Mouse (Mus musculus) CH12.LX (cell line): ENCODE measurements around the gene Tmem262. TPM values are rescaled to one million over a fixed set of nuclear protein-coding genes. Genes with fewer than 3 reads are reported as not detected.

Experiments used
- MAFK ChIP-seq: IDR thresholded peaks from 2 replicates; pipeline ENCODE4 v1.6.1; 2011; ENCODE audit warnings: low read length, improper control_type of control experiment; ENCODE audit not compliant: insufficient replicate concordance
- MAX ChIP-seq: IDR thresholded peaks from 2 replicates; pipeline ENCODE4 v1.6.1; 2011; ENCODE audit warnings: low read length, improper control_type of control experiment
- MYC ChIP-seq: IDR thresholded peaks from 2 replicates; pipeline ENCODE4 v1.6.1; 2011; ENCODE audit warnings: low read depth, mild to moderate bottlenecking, improper control_type of control experiment, low read length
- RCOR1 ChIP-seq: conservative IDR thresholded peaks from 2 replicates; pipeline ENCODE4 v1.6.1; 2012; ENCODE audit warnings: low read depth, mild to moderate bottlenecking, inconsistent platforms, low read length, improper control_type of control experiment
- USF1 ChIP-seq: IDR thresholded peaks from 2 replicates; pipeline ENCODE4 v1.6.1; 2014; ENCODE audit warnings: low read depth, mild to moderate bottlenecking, inconsistent platforms, low read length, improper control_type of control experiment
- ZMIZ1 ChIP-seq: IDR thresholded peaks from 2 replicates; pipeline ENCODE4 v1.6.1; 2012; ENCODE audit warnings: low read depth, mild to moderate bottlenecking, inconsistent platforms, low read length, improper control_type of control experiment
- polyA plus RNA-seq: library from polyadenylated mRNA; unstranded; fragments of >175 nt; gene quantifications from 2 replicates; pipeline ENCODE4 v1.2.1, GENCODE M21; 2012; ENCODE audit warnings: low read depth; ENCODE audit not compliant: insufficient read length
- total RNA-seq, 2 experiments: library from RNA; depleted of rRNA; stranded (reverse); fragments of 300-350 nt in 1 of 2; fragments of >200 nt in 1 of 2; gene quantifications; 2 replicates each; pipeline ENCODE4 v1.2.3; 2012 to 2014

Gene Tmem262
- total and polyA plus RNA-seq, 3 experiments: not detected

DNA sequence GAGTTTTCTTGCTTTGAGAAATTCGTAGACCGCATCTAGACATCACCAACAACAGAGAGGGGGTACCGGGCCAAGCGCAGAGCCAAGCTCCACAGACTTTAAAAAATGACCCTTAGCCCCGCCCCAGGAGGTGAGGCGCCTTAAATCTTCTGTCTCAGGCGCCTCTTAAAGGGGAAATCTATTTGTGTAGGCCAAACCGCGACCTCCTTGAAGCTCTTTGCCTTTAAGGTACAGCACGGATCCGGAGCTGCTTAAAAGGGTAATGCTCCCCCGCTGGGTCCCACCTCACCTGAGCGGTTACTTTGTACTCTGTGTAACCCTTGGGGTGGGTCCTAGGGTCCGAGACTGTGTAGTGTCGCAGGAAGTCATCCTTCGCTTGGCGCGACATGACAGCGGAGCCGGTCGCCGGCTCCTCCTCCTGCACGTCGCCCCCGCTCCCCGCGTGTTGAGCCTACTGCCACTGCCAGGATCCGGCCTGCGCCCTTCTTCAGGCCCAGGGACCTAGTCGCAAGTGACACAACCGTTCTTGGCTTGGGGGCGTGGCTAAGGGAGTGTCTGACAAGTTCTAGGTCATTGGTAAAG, 48.0 kb downstream of the Tmem262 start, which contains the start of gene Snx15 (continued):
- TF ChIP-seq USF1 (no peak), MAX (peak; percentile 75), MYC (no peak), RCOR1 (no peak), MAFK (no peak), ZMIZ1 (no peak)

Other genes with a start within 250 kb of the Tmem262 start
Only the 20 nearest of the 29 such genes appear.
- 60.3 and 80.5 TPM in 2 replicates for gene Pola2, start 115.8 kb upstream of the Tmem262 start, total RNA-seq (2012; rRNA removed)
- 66.1 and 71.7 TPM in 2 replicates for gene Pola2, start 115.8 kb upstream of the Tmem262 start, total RNA-seq (2014; rRNA removed)
- gene Pola2, start 115.8 kb upstream of the Tmem262 start, polyA plus RNA-seq: 91.4 and 91.7 TPM in 2 replicates
- not detected in 2 replicates for gene Slc22a20, start 93.9 kb upstream of the Tmem262 start, total RNA-seq (2012; rRNA removed)
- not detected in 2 replicates for gene Slc22a20, start 93.9 kb upstream of the Tmem262 start, total RNA-seq (2014; rRNA removed)
- not detected in 2 replicates for gene Slc22a20, start 93.9 kb upstream of the Tmem262 start, polyA plus RNA-seq
- 34.6 and 40.2 TPM in 2 replicates for gene Capn1, start 64.1 kb upstream of the Tmem262 start, total RNA-seq (2012; rRNA removed)
- 19.3 and 20.0 TPM in 2 replicates for gene Capn1, start 64.1 kb upstream of the Tmem262 start, total RNA-seq (2014; rRNA removed)
- 42.9 and 43.7 TPM in 2 replicates for gene Capn1, start 64.1 kb upstream of the Tmem262 start, polyA plus RNA-seq
- gene Syvn1, start 33.5 kb upstream of the Tmem262 start, total RNA-seq (2012; rRNA removed): 26.8 and 32.0 TPM in 2 replicates
- 13.5 and 16.5 TPM in 2 replicates for gene Syvn1, start 33.5 kb upstream of the Tmem262 start, total RNA-seq (2014; rRNA removed)
- 82.5 and 106 TPM in 2 replicates for gene Syvn1, start 33.5 kb upstream of the Tmem262 start, polyA plus RNA-seq
- 37.4 and 49.8 TPM in 2 replicates for gene Mrpl49, start 22.2 kb upstream of the Tmem262 start, total RNA-seq (2012; rRNA removed)
- 59.0 and 60.9 TPM in 2 replicates for gene Mrpl49, start 22.2 kb upstream of the Tmem262 start, total RNA-seq (2014; rRNA removed)
- gene Mrpl49, start 22.2 kb upstream of the Tmem262 start, polyA plus RNA-seq: 55.6 and 66.6 TPM in 2 replicates
- 2,266 and 2,403 TPM in 2 replicates for gene Fau, start 22.2 kb upstream of the Tmem262 start, total RNA-seq (2012; rRNA removed)
- gene Fau, start 22.2 kb upstream of the Tmem262 start, total RNA-seq (2014; rRNA removed): 1,142 and 1,239 TPM in 2 replicates
- gene Fau, start 22.2 kb upstream of the Tmem262 start, polyA plus RNA-seq: 2,522 and 2,776 TPM in 2 replicates
- 29.2 and 32.7 TPM in 2 replicates for gene Znhit2, start 18.8 kb upstream of the Tmem262 start, total RNA-seq (2012; rRNA removed)
- gene Znhit2, start 18.8 kb upstream of the Tmem262 start, total RNA-seq (2014; rRNA removed): 20.9 and 22.6 TPM in 2 replicates
- 20.1 and 20.5 TPM in 2 replicates for gene Znhit2, start 18.8 kb upstream of the Tmem262 start, polyA plus RNA-seq
- 8.7 and 10.8 TPM in 2 replicates for gene Tm7sf2, start 11.7 kb upstream of the Tmem262 start, total RNA-seq (2012; rRNA removed)
- gene Tm7sf2, start 11.7 kb upstream of the Tmem262 start, total RNA-seq (2014; rRNA removed): 8.8 and 11.7 TPM in 2 replicates
- gene Tm7sf2, start 11.7 kb upstream of the Tmem262 start, polyA plus RNA-seq: 7.9 and 15.1 TPM in 2 replicates
- 44.7 and 48.2 TPM in 2 replicates for gene Vps51, start 2.8 kb upstream of the Tmem262 start, total RNA-seq (2012; rRNA removed)
- gene Vps51, start 2.8 kb upstream of the Tmem262 start, total RNA-seq (2014; rRNA removed): 37.0 and 37.7 TPM in 2 replicates
- 44.1 and 51.2 TPM in 2 replicates for gene Vps51, start 2.8 kb upstream of the Tmem262 start, polyA plus RNA-seq
- gene Gm28374, start 2.2 kb downstream of the Tmem262 start, total RNA-seq (2012; rRNA removed): not detected in 2 replicates
- gene Gm28374, start 2.2 kb downstream of the Tmem262 start, total RNA-seq (2014; rRNA removed): 0.40 and 0.42 TPM in 2 replicates
- gene Gm28374, start 2.2 kb downstream of the Tmem262 start, polyA plus RNA-seq: 0.57 TPM in 1 of 2 replicates, not detected in the other
- gene Zfpl1, start 4.9 kb downstream of the Tmem262 start, total RNA-seq (2012; rRNA removed): 26.8 and 29.4 TPM in 2 replicates
- gene Zfpl1, start 4.9 kb downstream of the Tmem262 start, total RNA-seq (2014; rRNA removed): 23.1 and 26.1 TPM in 2 replicates
- gene Zfpl1, start 4.9 kb downstream of the Tmem262 start, polyA plus RNA-seq: 30.5 and 40.9 TPM in 2 replicates
- 51.5 and 59.2 TPM in 2 replicates for gene Cdca5, start 5.0 kb downstream of the Tmem262 start, total RNA-seq (2012; rRNA removed)
- 62.7 and 67.8 TPM in 2 replicates for gene Cdca5, start 5.0 kb downstream of the Tmem262 start, total RNA-seq (2014; rRNA removed)
- 80.6 and 81.6 TPM in 2 replicates for gene Cdca5, start 5.0 kb downstream of the Tmem262 start, polyA plus RNA-seq
- gene AC131692.1, start 14.4 kb downstream of the Tmem262 start, total RNA-seq (2012; rRNA removed): 0.81 and 0.84 TPM in 2 replicates
- 0.42 and 0.74 TPM in 2 replicates for gene AC131692.1, start 14.4 kb downstream of the Tmem262 start, total RNA-seq (2014; rRNA removed)
- 4.6 and 4.7 TPM in 2 replicates for gene AC131692.1, start 14.4 kb downstream of the Tmem262 start, polyA plus RNA-seq
- gene Naaladl1, start 25.7 kb downstream of the Tmem262 start, total RNA-seq (2012; rRNA removed): 0.25 and 0.34 TPM in 2 replicates
- 0.20 and 0.24 TPM in 2 replicates for gene Naaladl1, start 25.7 kb downstream of the Tmem262 start, total RNA-seq (2014; rRNA removed)
- 1.1 and 1.9 TPM in 2 replicates for gene Naaladl1, start 25.7 kb downstream of the Tmem262 start, polyA plus RNA-seq
- 27.0 and 31.0 TPM in 2 replicates for gene Sac3d1, start 38.6 kb downstream of the Tmem262 start, total RNA-seq (2012; rRNA removed)
- gene Sac3d1, start 38.6 kb downstream of the Tmem262 start, total RNA-seq (2014; rRNA removed): 24.6 and 31.9 TPM in 2 replicates
- 26.9 and 29.8 TPM in 2 replicates for gene Sac3d1, start 38.6 kb downstream of the Tmem262 start, polyA plus RNA-seq
- gene Snx15, start 48.3 kb downstream of the Tmem262 start, total RNA-seq (2012; rRNA removed): 15.6 and 17.4 TPM in 2 replicates
- gene Snx15, start 48.3 kb downstream of the Tmem262 start, total RNA-seq (2014; rRNA removed): 14.0 and 15.3 TPM in 2 replicates
- gene Snx15, start 48.3 kb downstream of the Tmem262 start, polyA plus RNA-seq: 14.4 and 15.7 TPM in 2 replicates
- not detected in 2 replicates for gene Batf2, start 61.0 kb downstream of the Tmem262 start, total RNA-seq (2012; rRNA removed)
- not detected in 2 replicates for gene Batf2, start 61.0 kb downstream of the Tmem262 start, total RNA-seq (2014; rRNA removed)
- gene Batf2, start 61.0 kb downstream of the Tmem262 start, polyA plus RNA-seq: not detected in 2 replicates
- 35.4 and 48.4 TPM in 2 replicates for gene Arl2, start 61.5 kb downstream of the Tmem262 start, total RNA-seq (2012; rRNA removed)
- 23.9 and 27.9 TPM in 2 replicates for gene Arl2, start 61.5 kb downstream of the Tmem262 start, total RNA-seq (2014; rRNA removed)
- gene Arl2, start 61.5 kb downstream of the Tmem262 start, polyA plus RNA-seq: 28.0 and 36.9 TPM in 2 replicates
- gene Majin, start 104.4 kb downstream of the Tmem262 start, total RNA-seq (2012; rRNA removed): not detected in 2 replicates
- gene Majin, start 104.4 kb downstream of the Tmem262 start, total RNA-seq (2014; rRNA removed): not detected in 2 replicates
- gene Majin, start 104.4 kb downstream of the Tmem262 start, polyA plus RNA-seq: not detected in 2 replicates
- not detected in 2 replicates for gene Gpha2, start 146.3 kb downstream of the Tmem262 start, total RNA-seq (2012; rRNA removed)
- gene Gpha2, start 146.3 kb downstream of the Tmem262 start, total RNA-seq (2014; rRNA removed): not detected in 2 replicates
- not detected in 2 replicates for gene Gpha2, start 146.3 kb downstream of the Tmem262 start, polyA plus RNA-seq